Mouse (Mus musculus) regulatory T cell (primary cell): ENCODE results near the gene Spice1.

Source experiments
- in situ Hi-C: fragments of 300-600 bp; cut with MboI, MseI; formaldehyde crosslinking; loops from one replicate; pipeline ENCODE4 v1.15.1; 2025; ENCODE audit warnings: high pct_unique_total_duplicates

Spice1 gene

DNA sequence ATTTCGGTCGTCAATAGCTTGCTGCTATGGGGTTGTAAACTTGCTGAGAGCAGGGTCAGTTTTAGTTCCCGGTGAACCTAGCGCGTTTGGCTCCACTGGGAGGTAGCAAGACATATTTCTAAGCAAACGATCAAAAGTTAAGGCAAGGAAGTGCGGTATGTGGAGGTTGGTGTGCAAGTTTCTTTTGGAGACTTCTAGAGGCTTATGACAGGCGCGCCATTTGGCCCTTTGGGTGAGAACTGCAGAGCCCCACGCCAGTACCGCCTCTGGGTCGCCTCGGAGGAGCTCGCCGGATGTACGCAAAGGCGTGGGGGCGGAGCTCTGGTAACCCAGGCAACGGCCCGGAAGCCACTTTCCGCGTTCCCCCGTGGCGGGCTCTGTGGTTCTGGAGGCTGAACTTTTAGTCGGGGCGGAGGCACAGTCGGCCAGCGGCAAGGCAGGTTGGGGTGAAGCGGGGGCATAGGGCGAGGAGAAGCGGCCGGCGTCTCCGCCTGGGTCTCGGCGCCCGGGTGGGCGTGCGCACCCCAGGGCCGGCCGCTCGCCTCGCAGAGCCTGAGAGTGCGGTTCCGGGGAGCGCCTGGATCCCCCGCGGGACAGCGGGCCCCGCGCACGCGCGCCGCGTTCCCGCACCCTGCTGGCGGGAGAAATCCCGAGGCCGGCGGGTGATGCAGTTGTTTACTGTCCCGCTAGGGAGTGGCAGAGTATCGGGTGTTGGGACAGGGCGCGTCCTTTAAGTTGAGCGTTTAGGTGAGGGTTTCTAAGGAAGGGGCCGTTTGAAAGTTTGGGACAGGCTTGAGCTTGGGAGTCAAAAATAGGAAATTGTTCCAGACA, at the start of gene Spice1:
TSS of gene Spice1 (plus strand) at position 51 of the 831 bp plus-strand sequence.
- in situ Hi-C loops, result loop anchor here (25.0 kb wide), 1 partner anchor 1390 kb away; the partner anchor contains the start of gene Abhd10

DNA sequence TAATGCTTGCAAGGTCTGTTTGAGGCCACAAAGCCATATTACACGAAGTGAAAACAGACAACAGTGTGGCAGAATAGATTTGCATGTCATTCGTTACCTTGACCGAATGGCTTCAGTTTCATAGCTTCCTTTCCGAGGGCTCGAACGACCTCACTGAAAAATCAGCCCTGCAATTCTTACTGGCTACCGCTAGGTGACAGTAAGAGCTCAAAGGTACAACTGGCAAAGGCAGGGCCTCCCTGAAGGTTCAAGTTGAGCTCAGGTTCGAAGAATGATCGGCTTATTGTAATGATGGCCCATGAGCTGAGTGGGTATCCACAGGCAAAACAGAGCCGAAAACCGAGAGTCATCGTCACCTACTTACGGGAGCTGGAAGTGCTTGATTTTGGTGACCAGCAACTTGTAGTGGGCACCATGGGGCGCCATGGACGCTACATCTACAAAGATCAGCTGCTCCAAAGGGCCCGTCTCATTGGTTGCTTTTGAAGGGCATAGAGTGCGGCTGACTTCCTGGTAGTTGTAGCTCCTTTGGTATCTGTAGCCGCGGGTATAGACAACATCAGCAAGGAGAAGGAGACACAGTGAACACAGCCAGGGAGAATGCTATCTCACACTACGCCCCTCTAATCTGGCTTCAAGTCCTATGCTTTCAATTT, 47.4 kb upstream of the Spice1 start:
- in situ Hi-C loops, result loop anchor here (5.0 to 10.0 kb wide), 2 partner anchors 43 to 1875 kb away; no protein-coding TSS in a partner anchor

DNA sequence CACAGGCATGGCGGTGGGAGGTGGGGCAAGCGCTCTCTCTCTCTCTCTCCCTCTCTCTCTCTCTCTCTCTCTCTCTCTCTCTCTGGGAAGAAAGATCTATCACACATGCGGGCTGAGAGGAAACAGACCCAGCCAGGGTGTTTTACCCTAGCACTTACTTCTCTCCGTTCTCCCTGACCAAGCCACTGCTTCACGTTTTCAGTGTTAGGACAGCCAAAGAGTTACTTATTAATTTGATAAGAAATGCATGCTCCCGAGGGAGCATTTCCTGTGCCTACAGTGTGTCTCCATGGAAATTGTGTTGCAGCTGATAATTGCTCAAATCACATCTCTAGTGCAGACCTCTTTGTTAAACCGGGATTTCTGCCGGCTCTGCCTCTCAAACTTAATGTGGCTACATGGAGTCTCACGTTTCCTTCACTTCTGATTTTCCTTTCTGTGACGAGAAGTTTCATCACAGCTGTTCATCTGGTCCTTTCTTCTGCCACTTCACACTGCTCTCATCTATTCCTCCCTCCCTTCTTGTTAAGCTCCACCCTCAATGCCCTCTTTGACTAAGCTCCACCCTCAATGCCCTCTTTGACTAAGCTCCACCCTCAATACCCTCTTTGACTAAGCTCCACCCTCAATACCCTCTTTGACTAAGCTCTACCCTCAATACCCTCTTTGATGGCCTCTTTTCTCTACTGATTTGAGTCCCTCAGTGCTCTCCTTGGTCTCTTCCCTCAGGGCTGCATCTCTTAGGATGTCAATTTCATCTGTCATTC, 44.6 kb upstream of the Spice1 start:
- in situ Hi-C loops, result loop anchor here (10.0 kb wide), 1 partner anchor 1872 kb away; no protein-coding TSS in a partner anchor

DNA sequence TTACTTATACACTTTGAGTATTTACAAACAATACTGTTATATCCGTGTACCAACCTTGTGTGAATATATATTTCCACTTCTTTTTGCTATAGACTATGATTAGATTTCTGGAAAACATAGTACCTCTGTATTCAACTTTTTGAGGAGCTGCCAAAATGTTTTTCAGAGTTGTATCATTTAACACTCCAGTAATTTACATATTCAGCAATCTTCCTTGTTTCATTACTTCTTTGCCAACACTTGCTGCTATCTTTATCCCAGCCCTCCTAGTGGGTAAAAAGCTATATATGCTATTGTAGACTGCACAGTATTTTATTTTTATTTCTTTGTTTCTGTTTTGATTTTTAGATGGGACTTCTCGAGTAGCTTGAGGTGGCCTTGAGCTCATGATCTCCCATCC, 43.1 kb upstream of the Spice1 start:
- in situ Hi-C loops, result loop anchor here (10.0 kb wide), 1 partner anchor 1871 kb away; no protein-coding TSS in a partner anchor

DNA sequence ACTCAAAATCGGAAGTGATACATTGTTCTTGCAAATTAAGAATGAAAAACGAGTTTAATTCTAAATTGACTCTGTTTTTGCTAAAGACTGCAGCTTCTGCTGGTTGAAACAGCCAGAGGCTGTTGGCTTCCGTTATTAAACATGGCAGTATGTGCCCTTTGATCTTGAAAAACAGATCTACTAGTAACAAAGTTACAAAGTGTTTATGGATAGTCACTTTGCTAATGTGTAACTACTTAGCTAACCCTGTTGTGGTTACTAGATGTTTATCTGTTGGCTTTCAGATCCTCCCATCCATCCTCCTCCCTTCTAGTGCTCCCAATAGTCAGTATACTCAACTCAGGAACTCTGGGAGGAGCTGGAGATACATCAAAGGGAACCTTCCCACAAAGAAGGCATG, 41.3 kb upstream of the Spice1 start:
- in situ Hi-C loops, result loop anchor here (10.0 kb wide), 1 partner anchor 1869 kb away; no protein-coding TSS in a partner anchor

DNA sequence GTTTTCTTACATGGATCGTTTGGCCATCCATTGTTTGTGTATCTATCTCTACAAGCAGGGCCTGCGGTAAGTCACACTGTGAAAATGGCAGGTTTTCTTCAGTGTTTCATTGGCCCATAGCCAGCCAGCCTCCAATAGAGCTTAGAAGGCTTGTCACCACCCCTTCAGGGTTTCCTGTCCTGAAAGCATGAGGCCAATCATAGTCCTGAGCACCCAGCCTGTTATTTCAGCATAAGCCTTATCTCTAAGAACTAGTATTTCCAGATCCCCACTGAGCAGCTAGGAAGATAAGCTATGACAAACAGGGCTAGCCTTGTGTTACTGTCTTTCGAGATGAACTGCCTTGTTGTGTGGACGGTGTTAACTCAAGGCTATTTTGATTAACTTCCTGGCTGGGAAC, 33.5 kb upstream of the Spice1 start:
- in situ Hi-C loops, result no loop called here

DNA sequence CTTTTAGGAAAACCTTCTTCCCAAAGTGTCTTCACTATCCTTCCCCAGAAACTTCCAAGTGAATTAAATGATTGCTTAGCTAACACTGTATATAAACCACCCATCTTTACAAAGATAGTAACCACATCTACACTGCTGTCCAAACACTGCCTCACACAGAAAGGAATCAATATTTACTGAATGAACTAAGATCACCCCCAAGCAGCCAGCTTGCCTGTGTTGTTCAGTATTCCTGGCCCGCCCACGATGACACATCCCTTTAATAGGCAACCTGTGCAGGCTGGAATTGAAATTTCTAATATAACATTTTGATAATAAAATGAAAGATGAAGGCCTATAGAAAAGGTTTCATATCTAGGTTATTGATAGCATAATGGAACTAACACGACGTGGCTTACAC, 30.6 kb upstream of the Spice1 start:
- in situ Hi-C loops, result no loop called here

DNA sequence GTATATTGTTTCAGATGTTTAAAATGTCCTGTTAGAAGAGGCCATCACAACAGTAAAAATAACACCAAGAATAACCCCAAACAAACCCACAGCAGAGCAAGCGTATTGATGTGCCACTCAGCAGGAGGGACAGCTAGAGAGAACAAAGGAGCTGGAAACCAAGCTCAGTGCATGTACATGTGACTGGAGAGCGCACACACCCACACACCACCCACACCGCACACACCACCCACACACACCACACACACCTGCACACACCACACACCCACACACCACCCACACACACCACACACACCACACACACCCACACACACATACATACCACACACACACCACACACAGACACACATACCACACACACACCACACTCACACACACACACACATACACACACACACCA, 26.7 kb upstream of the Spice1 start:
- in situ Hi-C loops, result no loop called here

DNA sequence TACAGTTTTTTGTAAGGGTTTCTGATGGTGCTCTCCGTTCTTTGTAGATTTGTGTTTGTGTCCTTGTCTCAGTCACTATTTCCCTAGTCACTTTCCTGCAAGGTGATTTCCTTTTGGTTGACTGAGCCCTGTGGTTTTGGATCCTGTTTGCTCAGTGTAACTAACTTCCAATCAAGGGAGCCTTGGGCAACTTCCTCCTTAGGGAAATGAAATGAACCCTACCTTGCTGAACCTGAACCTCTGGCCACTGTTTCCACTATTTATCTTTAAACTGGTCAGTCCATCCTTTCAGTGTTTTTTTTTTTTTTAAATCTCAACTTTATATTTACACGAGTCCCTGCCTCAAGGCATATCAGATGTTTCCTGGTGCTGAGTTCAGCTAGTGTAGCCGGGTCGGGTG, 18.3 kb upstream of the Spice1 start:
- in situ Hi-C loops, result loop anchor here (25.0 kb wide), 1 partner anchor 1409 kb away; the partner anchor contains the start of gene Abhd10

DNA sequence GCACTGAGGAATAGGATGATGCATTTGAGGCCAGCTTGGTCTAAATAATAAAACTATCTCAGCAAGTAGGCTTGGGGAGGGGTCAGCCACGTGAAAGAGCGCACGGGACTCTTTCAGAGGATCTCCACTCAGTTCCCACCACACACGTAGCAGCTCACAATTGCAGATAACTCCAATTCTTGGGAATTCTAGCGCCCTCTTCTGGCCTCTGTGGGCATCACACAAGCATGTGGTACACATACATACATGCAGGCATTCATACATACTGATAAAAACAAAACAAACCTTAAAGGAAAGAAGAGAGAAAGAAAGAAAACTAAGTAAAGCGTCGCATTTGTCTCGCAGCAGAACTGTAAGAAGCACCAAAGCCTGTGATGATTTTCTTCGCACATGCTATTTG, 16.3 kb upstream of the Spice1 start:
- in situ Hi-C loops, result loop anchor here (25.0 kb wide), 1 partner anchor 1407 kb away; the partner anchor contains the start of gene Abhd10

DNA sequence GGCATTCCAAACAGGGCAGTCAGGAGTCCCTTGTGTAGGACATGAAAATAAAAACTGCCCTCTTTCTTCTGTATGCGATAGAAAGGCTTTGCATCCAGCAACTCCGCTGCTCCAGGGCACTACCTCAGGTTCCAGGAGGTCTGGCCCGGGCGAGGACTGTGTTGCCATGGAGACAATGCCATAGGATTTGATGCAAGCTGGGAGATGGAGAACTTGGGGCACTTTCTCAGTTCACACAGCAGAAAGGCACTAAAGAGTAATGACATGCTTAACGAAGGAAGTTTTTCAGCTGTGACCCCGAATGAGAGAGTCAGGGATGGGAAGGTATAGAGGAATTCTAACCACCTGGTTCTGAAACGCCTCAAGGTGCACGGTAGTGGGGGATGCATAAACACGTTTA, 15.8 kb upstream of the Spice1 start:
- in situ Hi-C loops, result loop anchor here (25.0 kb wide), 1 partner anchor 1406 kb away; the partner anchor contains the start of gene Abhd10

DNA sequence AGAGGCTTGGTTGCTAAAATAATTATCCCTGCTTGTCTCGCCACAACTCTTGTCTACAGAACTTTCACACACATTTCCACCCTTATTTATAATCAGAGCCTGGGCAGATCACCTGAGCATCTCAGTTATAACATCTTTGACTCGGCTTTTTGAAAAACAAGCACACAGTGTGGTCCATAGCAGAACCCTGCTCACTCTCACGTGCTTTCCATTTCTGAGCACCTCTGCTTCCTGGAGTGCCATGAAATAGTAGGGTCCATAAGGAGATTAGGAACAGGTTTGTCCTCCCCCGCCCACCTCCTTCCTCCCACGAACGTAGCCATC, 15.3 kb upstream of the Spice1 start:
- in situ Hi-C loops, result loop anchor here (25.0 kb wide), 1 partner anchor 1406 kb away; the partner anchor contains the start of gene Abhd10

DNA sequence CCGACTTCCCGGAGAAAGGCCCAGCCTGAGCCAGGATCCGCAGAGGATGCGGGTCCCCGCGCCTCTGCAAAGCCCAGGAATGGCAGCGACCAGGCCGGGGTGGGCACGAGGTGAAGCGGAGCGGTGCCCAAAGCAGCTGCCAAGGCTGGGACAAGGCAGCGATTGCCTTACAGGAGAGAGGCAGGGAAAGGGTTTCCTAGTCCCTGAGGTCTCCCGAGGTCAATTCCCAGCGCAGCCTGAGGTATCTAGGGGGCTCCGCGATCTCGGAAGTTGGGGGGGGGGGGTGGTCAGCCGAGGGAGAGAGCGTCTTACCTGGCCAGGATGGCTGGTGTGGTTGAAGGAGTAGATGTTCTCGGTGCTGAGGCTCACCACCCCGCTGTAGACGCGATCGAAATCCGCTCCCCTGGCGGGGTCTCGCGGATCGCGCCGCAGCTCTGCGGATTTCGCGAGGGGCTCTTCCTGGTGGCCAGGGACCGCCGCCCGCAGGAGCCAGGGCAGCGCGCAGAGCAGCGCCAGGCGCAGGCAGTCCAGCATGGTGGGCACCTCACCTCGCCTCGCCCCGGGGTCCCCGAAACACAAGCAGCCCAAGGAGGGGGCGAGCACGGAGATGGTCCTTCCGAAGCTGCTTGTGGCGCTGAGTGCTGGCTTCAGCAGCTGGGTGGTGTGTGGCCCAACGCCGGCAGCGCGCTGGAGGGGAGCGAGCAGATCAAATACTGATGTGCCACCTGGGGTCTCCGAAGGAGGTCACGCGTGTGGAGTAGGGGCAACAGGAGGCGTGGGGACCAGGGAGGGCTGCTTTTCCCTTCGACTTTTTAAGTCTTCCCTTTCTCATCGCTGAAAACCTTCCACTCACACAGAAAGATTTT, 14.7 kb upstream of the Spice1 start:
- in situ Hi-C loops, result loop anchor here (25.0 kb wide), 1 partner anchor 1405 kb away; the partner anchor contains the start of gene Abhd10

DNA sequence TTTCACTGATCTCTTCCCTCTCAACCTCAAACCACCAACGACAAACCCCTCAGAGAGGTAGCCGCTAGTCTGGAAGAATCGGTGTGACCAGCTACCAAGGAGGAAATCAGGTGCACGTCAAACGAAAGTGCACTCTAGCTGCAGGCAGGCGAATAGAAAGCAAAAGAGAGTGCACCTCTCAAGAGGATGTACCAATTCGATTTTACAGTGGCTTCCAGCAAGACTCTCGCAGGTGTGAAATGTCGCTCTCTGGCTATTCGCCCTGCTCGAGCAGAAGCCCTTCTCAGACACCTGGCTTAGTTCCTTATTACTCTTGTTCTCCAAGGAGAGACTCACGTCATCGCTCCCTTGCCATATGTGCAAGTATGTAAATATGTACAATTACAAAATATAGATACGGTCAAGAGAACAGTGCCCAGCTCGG, 14.0 kb upstream of the Spice1 start, which contains the start of gene Sidt1:
TSS of gene Sidt1 (minus strand) at position 336 of the 424 bp plus-strand sequence.
- in situ Hi-C loops, result loop anchor here (25.0 kb wide), 1 partner anchor 1404 kb away; the partner anchor contains the start of gene Abhd10

DNA sequence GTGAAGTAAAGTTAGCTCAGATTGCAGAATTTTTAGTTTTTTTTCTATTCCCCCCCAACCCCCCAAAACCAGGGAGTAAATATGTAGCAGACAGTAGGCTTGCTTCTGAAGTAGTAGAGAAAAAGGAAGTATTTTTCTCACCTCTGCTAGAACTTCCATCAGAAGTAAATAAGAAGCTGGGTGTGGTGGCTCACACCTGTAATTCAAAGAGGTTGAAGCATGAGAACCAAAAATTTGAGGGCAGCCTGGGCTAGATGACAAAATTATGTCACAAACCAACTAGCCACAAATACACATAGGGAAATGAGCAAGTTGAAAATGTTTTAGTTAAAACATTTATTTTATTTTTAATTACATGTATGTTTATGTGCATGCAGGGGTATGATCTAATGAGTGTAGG, 9.4 kb upstream of the Spice1 start:
- in situ Hi-C loops, result loop anchor here (25.0 kb wide), 1 partner anchor 1400 kb away; the partner anchor contains the start of gene Abhd10

DNA sequence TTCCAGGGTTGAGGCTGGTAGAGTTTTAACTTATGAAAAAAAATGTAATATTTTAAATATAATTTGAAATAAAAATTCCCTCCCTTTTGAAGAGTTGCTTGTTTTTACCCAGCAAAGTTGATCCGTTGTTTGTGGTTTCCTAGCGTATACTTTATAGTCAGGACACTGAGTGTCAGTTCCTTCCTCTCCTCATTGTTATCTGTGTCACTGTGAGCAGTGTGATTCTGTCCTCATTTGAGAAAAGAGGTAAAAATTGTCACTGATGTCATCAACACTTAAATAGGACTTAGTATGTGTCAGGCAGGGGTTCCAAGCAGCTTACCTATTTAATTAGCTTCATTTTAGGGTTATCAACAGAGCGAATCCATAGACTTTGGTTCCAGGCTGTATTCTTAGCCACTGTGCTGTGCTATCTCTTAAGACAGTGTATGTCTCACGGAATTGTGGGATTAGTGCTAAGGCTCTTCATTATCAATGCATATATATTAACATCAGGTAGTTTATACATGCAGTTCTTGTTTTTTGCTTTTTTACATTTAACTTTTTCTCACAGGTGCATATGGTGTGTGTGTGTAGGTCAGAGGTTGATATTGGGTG, 3.0 kb downstream of the Spice1 start:
- in situ Hi-C loops, result loop anchor here (25.0 kb wide), 1 partner anchor 1387 kb away; the partner anchor contains the start of gene Abhd10

DNA sequence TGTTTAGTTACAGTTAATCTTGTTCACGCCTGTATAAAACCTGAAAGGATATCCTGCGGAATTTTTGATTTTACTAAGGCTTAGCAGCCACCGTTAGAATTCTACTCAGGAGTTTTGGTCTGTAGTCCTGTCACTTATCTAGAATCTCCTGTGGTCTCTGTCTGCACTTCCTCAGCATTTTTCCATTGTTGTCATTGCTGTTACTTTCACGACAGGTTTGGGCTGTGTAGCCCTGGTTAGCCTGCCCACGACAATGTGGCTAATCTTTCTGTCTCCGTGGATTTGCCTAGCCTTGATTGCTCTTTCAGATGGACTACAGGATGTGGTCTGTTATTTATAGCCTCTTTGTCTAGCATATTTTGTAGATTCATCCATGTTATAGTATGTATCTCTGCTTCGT, 9.4 kb downstream of the Spice1 start:
- in situ Hi-C loops, result no loop called here

DNA sequence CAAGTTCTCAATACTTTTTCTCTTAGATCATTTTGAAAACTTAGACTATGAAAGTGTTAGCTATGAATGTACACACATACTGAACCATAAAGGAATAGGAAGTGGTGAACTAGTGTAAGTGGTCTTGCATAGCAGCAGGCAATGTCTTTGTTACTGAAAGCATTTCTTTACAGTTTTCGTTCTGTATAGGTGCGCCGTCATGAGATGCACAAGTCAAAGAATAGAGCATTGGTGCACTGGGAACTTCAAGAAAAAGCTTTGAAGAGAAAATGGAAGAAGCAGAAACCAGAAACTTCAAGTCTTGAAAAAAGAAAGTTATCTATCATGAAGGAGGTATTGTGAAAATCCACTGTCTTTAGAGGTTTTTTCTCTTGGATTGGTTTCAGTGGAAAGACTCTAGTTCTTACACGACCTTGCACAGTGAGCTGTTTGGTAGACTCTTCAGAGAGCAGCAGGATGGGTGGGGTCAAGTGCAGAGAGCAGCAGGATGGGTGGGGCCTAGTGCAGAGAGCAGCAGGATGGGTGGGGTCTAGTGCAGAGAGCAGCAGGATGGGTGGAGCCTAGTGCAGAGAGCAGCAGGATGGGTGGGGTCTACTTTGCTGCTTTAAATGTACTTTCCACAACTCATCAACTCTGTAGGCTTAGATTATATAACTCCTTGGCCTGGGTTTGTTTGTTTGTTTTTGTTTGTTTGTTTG, 10.8 kb downstream of the Spice1 start:
- in situ Hi-C loops, result no loop called here
